Mouse (Mus musculus) erythroblast, adult 5-6 weeks (primary cell): ENCODE data around the gene Abca2. TPM values are rescaled to one million over a fixed set of nuclear protein-coding genes. Genes with fewer than 3 reads are reported as not detected.

Experiments
- ATAC-seq: replicated peaks from 2 replicates; pipeline ENCODE4 v1.8.0; 2016; ENCODE audit warnings: moderate number of reproducible peaks, mild to moderate bottlenecking, moderate TSS enrichment, inconsistent platforms; ENCODE audit not compliant: poor library complexity, low FRiP score, severe bottlenecking
- total RNA-seq, 2 experiments: library from RNA; stranded (forward) in 1 of 2; stranded (reverse) in 1 of 2; fragments of 150-400 nt in 1 of 2; fragments of 200-764, 138-1000 nt in 1 of 2; gene quantifications; 2 replicates each; pipeline versions ENCODE4 v1.2.3 to v1.2.4; 2015 to 2017; ENCODE audit warnings: low replicate concordance in 2 of 2

Abca2 gene
- total RNA-seq, 2 experiments from 2014 or later: 7.3 to 16.7 TPM

DNA sequence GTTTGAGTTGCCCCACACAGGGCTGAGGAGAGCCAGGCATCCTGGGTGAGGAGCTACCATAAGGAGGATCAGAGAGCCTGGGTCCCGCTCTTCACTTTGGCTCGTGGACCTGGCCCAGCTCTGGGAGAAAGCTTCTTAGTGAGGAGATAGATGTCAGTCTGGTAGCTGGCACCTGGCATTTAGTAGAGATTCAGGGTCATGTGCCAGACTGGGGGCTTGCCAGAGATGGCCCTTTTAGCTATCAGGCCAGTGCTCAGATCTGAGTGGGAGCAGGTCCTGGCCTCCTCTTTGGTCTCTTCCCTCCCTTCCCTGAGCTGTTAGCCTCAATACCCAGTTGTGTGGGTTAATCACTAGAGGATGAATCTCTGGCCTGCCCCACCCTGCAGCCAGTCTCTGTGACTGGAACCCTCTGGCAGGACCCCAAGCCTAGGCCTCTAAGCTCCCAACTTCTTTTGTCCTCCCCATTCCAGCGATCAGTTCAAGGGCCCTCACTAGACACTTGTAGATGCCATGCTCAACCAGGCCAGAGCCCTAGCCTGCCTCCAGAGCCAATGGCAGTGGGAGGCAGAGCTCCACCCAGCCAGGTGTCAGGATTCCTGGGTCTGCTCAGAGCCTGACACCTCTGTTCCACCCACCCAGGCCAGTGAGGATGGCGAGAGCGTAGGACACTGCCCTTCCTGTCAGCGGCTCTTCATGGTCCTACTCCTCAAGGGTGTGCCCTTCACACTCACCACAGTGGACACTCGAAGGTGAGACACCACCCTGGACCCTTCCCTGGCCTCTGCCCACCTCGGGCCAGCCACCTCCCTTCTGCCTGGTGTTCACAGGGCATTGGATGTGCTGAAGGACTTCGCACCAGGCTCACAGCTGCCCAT lies 28.8 kb downstream of the Abca2 start:
- no peak for ATAC-seq

DNA sequence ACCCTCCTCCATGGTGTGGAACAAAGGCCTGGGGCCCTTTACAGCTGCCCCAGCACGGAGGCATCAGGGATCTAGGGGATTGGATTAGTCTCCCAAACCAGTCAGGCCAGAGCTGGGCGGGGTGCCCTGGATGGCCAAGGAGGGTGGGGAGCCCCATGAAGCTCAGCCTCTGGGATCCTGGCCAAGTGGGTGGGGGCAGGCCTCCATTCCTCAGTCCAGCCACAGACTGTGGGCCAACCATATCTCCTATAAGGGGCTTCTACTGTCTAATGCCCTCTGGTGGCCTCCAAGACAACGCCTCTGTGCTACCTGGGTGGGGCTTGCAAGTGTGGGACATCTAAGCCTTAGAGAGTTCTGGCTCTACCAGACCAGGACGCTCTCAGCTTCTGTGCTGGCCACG lies 30.4 kb downstream of the Abca2 start:
- no peak for ATAC-seq

DNA sequence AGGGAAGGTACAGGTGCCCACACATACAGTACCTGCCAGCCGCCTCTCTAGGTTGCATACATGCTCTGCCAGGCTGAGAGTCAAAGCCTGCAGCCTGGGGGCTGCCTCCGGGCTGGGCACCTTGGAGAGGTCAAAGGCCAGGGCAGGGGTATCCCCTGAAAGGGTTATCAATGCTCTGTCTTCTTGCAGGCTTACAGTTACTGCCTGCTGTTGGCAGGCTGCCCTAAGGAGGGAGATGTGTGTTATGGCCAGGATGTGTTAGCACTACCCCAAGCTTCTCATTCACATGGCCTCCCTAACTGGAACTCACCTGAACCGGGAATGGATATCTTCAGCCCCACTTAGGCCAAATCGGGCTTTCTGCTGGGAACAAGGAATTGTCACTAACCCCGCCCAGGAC lies 31.6 kb downstream of the Abca2 start:
- ATAC-seq: peak; percentile 7; the same call in 1 of the 2 replicates

DNA sequence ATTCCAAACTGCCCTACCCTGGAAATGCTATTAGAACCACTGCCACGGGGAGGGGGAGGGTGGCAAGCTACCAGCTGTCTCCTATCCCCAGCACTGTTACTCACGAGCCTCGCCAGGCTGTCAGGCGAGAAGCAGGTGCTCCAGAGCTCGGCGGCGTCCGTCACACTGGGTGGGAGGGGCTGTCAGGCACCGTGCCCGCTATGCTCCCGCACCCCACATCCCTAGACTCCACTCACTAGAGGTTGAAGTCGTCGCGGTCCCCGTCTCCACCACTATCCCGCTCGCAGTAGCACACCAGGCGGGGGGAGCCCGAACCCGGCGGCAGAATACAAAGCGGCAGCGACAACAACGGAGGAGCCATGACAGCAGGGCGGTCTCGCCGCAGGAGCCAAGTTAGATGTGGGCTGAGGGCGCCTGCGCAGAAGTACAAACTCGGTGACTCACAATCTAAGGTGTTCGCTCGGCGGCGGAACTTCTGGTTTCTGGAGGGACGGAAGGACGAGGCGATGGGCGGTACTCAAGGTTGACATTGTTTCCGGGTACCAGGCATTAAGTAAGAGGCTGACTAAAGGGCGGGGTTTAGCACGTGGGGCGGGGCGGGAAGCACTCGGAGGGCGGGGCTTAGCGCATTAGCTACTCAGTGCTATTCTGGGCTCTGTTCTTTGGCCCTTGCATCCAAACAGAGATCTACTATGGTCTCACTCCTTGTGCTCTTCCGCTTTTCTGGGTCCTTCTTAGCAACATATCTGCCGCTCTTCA lies 32.2 kb downstream of the Abca2 start, which contains the start of gene Paxx:
TSS of gene Paxx (minus strand) at position 544 of the 759 bp plus-strand sequence.
- peak; percentile 74 for ATAC-seq

DNA sequence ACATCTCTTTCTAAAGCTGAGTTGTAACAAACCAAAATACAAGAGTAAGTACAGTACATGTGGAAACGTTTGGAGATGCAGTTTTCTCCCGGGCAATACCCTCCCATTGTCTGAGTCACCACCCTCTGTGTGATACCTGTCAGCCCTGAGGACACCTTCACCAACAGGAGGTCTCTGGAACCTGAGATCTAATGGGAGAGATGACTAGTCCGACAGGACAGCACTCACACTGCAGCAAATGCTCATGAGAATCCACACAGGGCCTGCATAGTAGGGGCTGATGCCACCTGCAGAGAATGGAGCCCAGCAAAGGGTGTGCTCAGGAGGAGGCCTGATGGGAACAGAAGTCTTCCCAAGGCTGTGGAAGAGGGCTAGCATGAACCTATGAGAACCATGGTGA lies 32.9 kb downstream of the Abca2 start:
- ATAC-seq: no peak

DNA sequence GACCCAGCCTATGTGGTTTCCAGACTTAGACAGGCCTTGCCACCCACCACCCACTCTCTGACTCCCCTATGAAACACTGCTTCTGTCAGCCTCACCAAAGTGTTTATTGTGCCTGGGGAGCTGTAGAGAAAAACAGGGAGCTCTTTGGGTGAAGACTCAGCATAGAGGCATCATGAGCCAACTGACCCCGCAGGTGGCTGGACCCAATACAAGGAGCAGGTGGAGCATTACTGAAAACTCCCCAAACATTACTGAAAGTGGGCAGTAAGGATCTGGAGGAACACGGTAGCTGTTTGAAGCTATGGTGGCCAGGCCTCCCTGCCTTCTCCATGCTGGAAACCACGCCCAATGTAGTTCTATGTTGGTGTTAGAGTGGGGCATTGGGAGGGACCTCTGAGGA lies 35.1 kb downstream of the Abca2 start:
- ATAC-seq: no peak

DNA sequence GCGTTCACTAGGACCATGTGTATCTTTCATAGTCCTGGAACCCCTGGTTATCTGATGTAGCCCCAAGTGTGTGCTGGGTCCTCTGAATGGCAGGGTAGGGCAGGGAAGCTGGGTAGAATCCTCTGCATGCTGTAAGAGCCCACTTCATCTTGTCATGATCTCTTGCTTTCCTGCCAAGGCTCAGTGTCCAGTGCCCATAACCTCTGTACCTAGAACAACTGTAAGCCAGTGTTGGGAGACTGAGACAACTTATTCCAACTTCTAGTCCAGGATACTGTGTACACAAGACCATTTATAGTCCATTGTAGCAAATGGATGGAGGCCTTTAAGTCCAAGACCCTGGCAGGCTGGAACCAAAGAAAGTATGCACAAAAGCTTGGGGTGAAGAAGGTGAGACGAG lies 36.8 kb downstream of the Abca2 start:
- no peak for ATAC-seq

DNA sequence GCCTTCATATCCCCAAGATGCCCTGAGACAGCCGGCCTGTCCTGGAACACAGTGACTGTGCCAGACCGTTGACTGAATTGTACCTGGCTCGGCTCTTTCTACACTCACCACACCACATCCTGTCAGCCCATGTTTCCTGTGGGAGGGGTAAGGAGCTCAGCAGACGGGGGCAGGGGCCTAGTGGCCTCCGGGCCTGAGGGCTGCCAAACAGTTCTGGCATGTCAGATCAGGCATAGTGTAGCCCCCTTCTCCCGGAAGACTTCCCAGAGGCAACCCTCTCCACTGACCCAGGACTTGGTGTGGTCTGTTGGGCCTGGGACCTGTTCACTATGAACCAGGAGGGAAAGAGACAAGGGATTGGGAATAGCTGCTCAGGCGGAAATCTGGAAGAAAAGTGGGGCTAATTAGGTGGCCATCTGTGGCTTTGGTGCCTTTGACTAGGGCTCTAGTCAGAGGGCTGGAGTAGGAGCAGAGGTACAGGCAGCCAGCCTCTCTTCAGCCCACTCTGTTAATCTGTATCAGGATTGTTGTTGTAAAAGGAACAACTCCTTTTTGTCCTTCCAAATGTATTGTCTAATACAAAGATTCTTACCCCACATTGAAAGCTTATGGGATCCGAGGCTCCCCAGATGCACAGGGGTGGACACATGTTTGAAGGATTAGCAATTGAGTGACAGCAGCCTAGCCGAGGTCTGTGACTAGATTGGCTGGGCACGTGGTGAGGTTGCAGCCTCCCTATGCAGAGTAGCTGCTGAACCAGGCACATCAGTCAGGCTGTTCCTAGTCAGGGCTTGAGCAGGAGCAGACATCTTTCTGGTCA lies 37.5 kb downstream of the Abca2 start:
- no peak for ATAC-seq

DNA sequence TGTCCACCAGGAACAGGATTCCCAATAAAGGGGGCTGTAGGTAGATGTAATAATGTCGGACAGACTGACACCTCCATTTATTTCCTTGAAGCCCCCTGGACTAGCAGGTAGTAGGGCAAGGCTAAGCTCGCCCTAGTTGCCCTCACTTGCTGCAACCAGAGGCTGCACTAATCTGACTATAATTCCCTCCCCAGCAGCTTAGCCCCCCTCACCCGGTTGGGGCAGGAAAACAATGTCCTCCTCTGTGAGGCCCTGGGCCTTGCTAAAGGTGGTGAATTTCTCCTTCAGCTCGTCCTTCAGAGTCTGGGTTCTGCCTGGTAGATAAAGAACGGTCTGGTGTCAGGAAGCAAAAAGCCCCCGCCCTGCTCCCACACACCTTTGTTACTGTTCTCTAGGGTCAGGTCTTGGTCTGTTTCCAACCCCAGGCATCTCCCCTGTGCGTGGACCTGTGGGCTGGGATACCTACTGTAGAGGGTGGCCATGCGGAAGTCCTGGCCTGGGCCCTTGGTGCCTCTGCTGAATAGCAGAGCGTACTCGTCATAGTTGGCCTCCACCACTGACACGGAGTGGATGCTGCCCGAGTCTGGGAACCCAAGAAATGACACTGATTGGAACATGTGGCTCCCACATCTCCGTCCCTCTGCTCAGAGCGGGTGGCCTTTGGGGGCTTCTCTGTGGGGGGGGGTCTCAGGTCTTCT lies 39.3 kb downstream of the Abca2 start:
- no peak for ATAC-seq

DNA sequence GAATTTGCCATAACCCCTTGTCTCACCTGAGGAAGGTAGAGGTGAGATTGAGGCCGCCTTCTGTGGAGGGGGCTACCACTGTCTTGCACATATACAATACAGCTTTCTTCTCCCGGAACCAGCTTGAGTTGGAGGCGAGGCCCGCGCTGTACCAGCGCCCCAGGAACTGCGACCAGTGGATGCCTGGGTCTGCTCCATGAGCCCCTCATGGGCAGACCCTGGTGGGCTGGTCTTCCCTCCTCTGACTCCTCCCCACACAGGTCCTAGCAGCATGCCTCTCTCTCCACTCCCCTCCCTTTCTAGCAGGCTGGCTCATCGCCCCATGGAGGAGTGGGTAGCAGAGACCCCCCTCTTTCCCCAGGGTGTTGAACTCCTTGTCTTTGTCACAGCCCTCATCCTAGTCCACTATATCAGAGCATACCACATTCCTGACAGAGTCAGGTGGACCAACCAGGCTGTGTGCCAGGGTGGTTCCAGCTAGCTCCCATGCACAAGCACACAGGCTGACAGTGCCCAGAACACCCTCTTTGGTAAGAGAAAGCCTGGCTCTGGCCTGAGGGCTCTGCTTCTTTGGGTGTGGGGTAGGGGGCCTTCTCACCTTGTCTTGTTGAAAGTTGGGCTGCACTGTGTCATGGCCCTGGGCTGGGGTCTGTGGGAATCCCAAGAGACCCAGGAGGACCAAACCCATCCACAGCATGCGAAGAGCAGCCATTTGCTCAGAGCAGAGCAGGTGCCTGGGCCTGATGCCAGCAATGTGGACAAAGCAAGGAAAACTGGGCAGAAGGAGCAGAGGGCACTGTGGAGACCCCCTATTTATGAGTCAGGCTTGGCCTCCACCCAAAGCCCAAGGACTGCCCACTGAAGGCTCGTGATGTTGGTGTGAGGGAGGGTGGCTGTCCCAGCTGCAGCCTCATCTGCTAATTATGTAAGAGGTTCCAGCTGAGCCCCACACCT lies 40.7 kb downstream of the Abca2 start:
- ATAC-seq: no peak

DNA sequence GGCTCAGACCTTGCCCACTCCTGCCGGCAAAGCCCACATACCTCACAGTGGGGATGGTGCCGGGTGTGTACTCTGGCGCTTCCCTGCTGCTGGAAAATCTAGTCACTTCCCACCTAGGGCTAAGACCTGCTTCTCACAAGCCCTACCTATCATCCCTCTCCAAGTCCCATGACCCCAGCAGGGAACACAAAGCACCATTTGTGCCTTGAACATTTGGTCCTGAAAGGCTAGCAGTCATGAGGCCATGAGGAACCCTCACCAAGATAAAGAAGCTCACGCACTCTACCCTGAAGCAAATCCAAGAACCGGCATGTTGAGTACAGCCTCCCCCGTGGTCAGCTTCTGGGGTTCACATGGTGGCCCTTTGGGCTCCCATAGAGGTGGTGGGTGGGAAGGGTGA lies 41.5 kb downstream of the Abca2 start, which contains the start of gene Ptgds:
TSS of gene Ptgds (minus strand) at position 78 of the 400 bp plus-strand sequence.
- ATAC-seq: no peak

DNA sequence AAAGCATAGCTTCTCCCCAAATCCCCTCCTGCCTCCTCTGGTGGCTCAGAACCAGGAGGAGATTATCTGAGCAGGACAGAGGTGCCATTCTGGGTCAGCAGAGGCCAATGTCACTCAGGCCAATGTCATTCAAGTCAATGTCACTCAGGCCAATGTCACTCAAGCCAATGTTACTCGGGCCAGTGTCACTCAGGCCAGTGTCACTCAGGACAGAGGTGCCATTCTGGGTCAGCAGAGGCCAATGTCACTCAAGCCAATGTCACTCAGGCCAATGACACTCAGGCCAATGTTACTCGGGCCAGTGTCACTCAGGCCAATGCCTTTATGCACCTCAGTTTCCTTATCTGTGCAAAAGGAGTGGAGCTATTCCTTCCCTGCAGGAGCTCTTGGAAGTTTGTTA lies 44.0 kb downstream of the Abca2 start:
- no peak for ATAC-seq

DNA sequence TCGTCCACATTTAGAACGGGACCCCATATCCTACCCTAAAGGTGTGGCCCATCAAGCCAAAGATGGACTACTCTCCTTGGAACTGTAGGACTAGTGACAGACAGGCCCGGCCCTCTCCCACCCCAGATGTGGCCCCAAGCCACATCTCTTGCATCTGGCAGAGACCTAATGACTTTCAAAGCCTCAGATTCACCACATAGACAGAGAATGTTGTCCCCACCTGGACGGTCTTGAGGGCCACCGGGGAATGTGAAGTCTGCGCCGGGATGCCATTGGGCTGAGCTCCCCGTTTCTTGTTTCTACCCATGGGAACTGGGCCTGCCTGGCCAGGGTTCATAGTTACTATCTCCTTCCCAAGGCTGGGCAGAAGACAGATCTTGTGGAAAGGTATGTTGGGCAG lies 49.0 kb downstream of the Abca2 start:
- no peak for ATAC-seq

DNA sequence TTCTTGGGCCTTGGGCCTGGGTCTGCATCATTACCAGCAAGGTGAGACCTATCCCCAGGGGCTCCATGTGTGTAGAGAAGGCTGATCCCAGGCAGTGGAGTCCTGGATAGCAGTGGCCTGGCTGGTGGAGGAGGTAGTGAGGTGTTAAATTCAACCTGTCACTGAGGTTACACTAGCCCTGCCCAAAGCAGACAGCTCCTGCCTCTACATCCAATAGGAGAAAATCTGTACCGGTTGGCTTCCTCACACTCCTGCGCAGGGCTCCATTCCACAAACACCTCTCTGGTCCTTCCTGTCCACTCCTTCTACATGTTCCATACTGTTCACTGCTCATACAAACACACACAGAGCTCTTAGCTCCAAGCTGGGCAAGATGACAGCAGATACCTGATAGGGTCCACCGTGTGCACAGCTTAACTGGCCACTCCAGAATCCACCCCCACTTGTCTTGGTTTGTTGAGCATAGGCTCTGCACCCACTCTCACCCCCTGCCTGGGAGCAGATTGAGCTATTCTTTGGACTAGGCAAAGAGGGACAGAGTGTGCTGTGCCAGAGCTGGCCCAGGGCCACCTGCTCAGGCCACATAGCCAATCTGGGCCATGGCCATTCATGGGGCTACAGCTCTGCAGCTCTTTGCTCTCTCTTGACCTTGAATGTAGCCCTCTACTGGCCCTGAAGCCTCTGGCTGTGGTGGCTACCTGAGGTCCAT lies 49.6 kb downstream of the Abca2 start:
- no peak for ATAC-seq

DNA sequence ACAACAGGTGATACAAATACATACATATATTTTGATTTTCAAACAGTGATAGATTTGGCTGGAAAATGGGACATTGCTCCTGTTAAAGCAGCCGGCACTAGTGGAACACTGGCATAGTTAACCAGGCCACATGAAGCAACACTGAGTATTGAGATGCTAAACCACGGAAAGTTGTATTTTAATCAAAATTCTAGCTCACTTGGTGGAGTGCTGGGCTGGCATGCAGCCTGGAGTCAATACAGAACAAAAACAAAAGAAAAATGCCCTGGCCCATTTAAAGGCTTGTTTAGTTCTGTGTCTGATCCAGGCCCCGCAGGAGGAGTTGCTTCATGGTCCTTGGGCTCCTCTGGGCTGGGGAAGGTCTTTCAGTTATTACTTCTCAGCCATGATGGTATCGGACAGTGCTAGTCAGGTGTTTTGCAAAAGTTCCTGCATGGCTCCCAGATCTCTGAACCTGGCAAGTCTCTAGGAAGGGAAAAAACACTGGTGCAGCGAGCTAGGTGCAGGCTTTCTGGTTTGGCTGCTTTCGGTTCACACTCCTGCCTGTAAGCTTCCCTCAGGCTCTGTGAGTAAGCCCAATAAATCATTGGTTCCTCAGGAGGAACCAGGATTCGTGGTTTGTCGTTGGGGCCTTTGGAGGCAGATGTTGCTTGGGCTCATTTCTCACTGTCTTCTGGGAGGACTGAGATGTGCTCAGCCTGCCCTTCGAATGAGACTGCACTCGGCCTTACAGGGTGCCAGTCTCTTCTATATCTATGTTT lies 51.2 kb downstream of the Abca2 start:
- ATAC-seq: no peak

DNA sequence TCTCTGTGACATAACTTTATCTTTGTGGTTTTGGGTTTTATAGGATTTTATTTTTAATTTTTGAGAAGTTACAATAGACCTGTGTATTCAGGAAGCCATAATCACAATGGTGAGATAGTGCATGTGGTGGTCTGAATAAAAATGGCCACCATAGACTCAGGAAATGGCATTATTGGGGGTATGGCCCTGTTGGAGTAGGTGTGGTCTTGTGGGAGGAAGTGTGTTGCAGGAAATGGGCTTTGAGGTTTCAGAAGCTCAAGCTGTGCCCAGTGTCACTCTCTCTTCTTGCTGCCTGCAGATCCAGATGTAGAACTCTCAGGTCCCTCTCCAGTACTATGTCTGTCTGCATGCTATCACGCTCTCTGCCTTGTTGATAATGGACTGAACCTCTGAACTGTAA lies 52.0 kb downstream of the Abca2 start:
- no peak for ATAC-seq

DNA sequence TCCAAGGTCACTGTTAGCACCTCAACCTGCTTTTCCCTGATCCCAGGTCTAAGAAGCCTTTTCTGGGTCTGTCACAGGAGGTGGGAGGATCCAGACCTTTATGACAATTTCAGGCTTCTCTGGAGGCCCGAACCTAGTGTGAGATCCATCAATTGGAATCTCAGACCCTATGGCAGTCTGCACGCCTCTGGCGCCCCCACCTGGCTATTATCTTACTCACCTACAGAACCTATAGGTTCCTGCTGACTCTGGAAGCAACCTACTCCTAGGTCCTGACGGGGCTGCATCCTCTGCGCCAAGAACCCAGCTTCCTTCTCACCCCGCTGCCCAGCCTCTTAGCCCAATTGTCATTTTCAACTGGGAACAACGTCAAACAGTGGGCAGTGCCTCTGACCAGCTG lies 54.5 kb downstream of the Abca2 start:
- no peak for ATAC-seq
